Mouse (Mus musculus): ENCODE measurements around the gene Thop1. TPM values are rescaled to one million over a fixed set of nuclear protein-coding genes. Genes with fewer than 3 reads are reported as not detected.

Thop1 gene
- polyA plus RNA-seq, 1 experiment from 2014 or later = 68.1 TPM

DNA sequence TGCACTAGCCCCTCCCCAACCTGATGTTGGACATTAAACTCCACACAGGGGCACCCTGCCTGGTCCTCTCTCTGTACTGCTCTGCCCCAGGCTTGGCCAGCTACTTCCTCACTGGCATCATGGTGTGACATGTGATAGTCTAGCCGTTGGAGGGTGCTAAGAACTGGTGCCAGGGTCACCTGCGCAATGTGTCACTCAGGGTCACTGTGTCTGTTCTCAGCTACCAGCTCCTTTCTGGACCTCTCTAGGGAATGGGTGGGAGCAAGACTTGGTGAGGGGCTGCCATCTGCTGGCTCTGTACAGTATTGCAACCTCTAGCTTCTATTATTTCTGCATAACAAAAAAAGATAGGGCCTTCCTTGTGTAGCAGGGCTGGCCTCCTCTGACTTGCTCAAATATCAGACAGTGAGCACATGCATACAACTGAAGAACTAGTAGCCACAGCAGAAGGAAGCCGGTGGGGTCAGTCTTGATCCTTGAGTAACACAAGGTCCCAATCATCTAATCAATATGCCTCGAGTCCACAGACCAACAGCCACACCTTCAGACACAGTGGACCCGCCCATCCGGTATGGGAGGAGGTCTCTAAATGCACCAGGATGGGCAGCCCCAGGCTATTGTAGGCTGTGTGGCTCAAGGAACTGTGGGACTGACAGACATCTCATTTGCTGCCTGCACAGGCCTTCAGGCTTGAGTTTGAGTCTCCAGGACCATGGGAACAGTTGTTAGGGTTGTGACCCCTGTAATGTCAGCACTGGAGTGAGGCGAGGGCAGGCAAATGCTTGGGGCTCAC, 12.5 kb downstream of the Thop1 start:
- 83% methylated on average over 7 of the region's 7 CpGs for WGBS
- Histone ChIP-seq H3K4me2 (no peak overlapping the region), H3K27ac (no peak overlapping the region), H3K4me1 (replicated peaks) (no peaks in the 10 kb centered on the region), H3K27me3 (no peaks in the 10 kb centered on the region), H3K36me3 (peaks cover 62% of the 10 kb centered on the region), H3K9me3 (no peaks in the 10 kb centered on the region), H3K4me3 (replicated peaks) (no peak overlapping the region), H3K9ac (replicated peaks) (no peak overlapping the region)
- ATAC-seq (ENCODE audit: insufficient number of reproducible peaks, insufficient read depth, low FRiP score, low TSS enrichment, low read depth) = 0 out of 2 replicates have a peak, but pooled peaks have one; percentile 14

- Histone ChIP-seq H3K27me3 (no peaks in the 10 kb centered on the region; the same call in 1 of the 2 replicates), H3K4me1 (replicated peaks) (peaks cover 7% of the 10 kb centered on the region), H3K4me3 (replicated peaks) (no peak overlapping the region), H3K4me2 (no peak overlapping the region), H3K36me3 (peaks cover 15% of the 10 kb centered on the region), H3K27ac (no peak overlapping the region), H3K9me3 (no peaks in the 10 kb centered on the region), H3K9ac (replicated peaks) (no peak overlapping the region)
- 53% methylated on average over 2 of the region's 2 CpGs for WGBS
- no peak for ATAC-seq (ENCODE audit: insufficient number of reproducible peaks, insufficient read depth, low FRiP score, low TSS enrichment, low read depth)
These were observed 17.2 kb downstream of the Thop1 start for GRCm38 (mm10) chr10:81087021-81087420.

- Histone ChIP-seq H3K27ac (no peak overlapping the region), H3K9ac (replicated peaks) (peak overlapping the region; percentile 4; the same call in 1 of the 2 replicates), H3K27me3 (peaks cover 7% of the 10 kb centered on the region; the same call in 1 of the 2 replicates), H3K4me3 (replicated peaks) (no peak overlapping the region), H3K36me3 (no peaks in the 10 kb centered on the region), H3K4me1 (replicated peaks) (peaks cover 7% of the 10 kb centered on the region), H3K9me3 (no peaks in the 10 kb centered on the region), H3K4me2 (no peak overlapping the region)
- no peak for ATAC-seq (ENCODE audit: insufficient number of reproducible peaks, insufficient read depth, low FRiP score, low TSS enrichment, low read depth)
- WGBS = 54% methylated on average over 2 of the region's 2 CpGs
These were observed 19.4 kb downstream of the Thop1 start for GRCm38 (mm10) chr10:81089216-81089615.

GRCm38 (mm10) chr10:81090621-81091020, 20.8 kb downstream of the Thop1 start:
- Histone ChIP-seq H3K4me3 (replicated peaks) (no peak overlapping the region), H3K9ac (replicated peaks) (no peak overlapping the region), H3K4me2 (no peak overlapping the region), H3K4me1 (replicated peaks) (peaks cover 7% of the 10 kb centered on the region), H3K27ac (no peak overlapping the region), H3K36me3 (no peaks in the 10 kb centered on the region), H3K9me3 (no peaks in the 10 kb centered on the region), H3K27me3 (peaks cover 7% of the 10 kb centered on the region; the same call in 1 of the 2 replicates)
- ATAC-seq (ENCODE audit: insufficient number of reproducible peaks, insufficient read depth, low FRiP score, low TSS enrichment, low read depth) = no peak
- 72% methylated on average over 7 of the region's 7 CpGs for WGBS

GRCm38 (mm10) chr10:81092465-81093250, 22.8 kb downstream of the Thop1 start:
- no peaks in the 10 kb centered on the region for H3K36me3 ChIP-seq
- no peak for ATAC-seq (ENCODE audit: insufficient number of reproducible peaks, insufficient read depth, low FRiP score, low TSS enrichment, low read depth)
- no peak overlapping the region for H3K9ac ChIP-seq (replicated peaks)
- H3K4me3 ChIP-seq (replicated peaks) = no peak overlapping the region
- peaks cover 7% of the 10 kb centered on the region for H3K4me1 ChIP-seq (replicated peaks)
- 59% methylated on average over 22 of the region's 22 CpGs for WGBS
- no peak overlapping the region for H3K4me2 ChIP-seq
- H3K27me3 ChIP-seq = peaks cover 7% of the 10 kb centered on the region; the same call in 1 of the 2 replicates
- peaks cover 3% of the 10 kb centered on the region; the same call in 1 of the 2 replicates for H3K9me3 ChIP-seq
- H3K27ac ChIP-seq = no peak overlapping the region

GRCm38 (mm10) chr10:81094931-81095678, 25.3 kb downstream of the Thop1 start:
- H3K4me1 ChIP-seq (replicated peaks) = no peaks in the 10 kb centered on the region
- no peak overlapping the region for H3K4me3 ChIP-seq (replicated peaks)
- no peak for ATAC-seq (ENCODE audit: insufficient number of reproducible peaks, insufficient read depth, low FRiP score, low TSS enrichment, low read depth)
- no peak overlapping the region for H3K27ac ChIP-seq
- peaks cover 7% of the 10 kb centered on the region; the same call in 1 of the 2 replicates for H3K27me3 ChIP-seq
- H3K4me2 ChIP-seq = no peak overlapping the region
- 57% methylated on average over 9 of the region's 9 CpGs for WGBS
- H3K9ac ChIP-seq (replicated peaks) = no peak overlapping the region
- H3K9me3 ChIP-seq = peaks cover 3% of the 10 kb centered on the region; the same call in 1 of the 2 replicates
- no peaks in the 10 kb centered on the region for H3K36me3 ChIP-seq

- Histone ChIP-seq H3K27ac (peak within 1 kb of the TSS; percentile 99), H3K36me3 (peaks cover 31% of the 10 kb centered on the region), H3K4me2 (peak within 1 kb of the TSS; percentile 63), H3K27me3 (no peaks in the 10 kb centered on the region), H3K9ac (replicated peaks) (peak within 1 kb of the TSS; percentile 95), H3K9me3 (no peaks in the 10 kb centered on the region), H3K4me3 (replicated peaks) (peak within 1 kb of the TSS; percentile 94), H3K4me1 (replicated peaks) (peaks cover 21% of the 10 kb centered on the region)
- ATAC-seq (ENCODE audit: insufficient number of reproducible peaks, insufficient read depth, low FRiP score, low TSS enrichment, low read depth) = peak; percentile 85
- WGBS = under 1% methylated on average over 56 of the region's 56 CpGs
These were observed 35.8 kb downstream of the Thop1 start, which contains the start of gene Map2k2 for GRCm38 (mm10) chr10:81105565-81106112. Gene Map2k2, plus strand, starts transcription at chr10:81105915.

DNA sequence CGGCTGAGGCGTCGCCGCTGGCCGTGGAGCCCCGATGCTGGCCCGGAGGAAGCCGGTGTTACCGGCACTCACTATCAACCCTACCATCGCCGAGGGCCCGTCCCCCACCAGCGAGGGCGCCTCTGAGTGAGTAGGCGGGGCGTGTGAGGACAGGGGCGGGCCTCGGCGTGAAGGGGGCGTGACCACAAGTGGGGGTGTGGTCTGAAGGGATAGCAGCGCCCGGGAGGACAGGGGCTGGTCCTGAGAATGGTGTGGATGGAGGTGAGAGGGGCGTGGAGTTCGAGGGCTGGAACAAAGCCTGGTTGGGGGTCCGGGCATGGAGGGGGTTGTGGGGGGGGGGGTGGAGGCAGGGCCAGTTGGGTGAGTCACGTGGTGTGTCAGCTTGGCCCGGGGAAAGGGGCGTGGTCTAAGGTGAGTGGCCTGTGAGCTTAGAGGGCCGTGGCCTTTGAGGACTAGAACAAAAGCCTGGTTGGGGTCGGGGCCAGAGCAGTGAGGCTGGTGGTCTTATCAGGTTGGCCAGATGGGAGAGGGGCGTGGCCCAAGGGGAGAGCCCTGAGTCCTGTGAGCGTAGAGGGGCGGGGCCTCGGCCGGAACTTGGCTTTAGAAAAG, 36.4 kb downstream of the Thop1 start:
- 2% methylated on average over 35 of the region's 35 CpGs for WGBS
- H3K36me3 ChIP-seq = peaks cover 37% of the 10 kb centered on the region
- H3K9ac ChIP-seq (replicated peaks) = peak overlapping the region; percentile 95
- peaks cover 21% of the 10 kb centered on the region for H3K4me1 ChIP-seq (replicated peaks)
- H3K4me3 ChIP-seq (replicated peaks) = peak overlapping the region; percentile 94
- no peaks in the 10 kb centered on the region for H3K27me3 ChIP-seq
- H3K27ac ChIP-seq = peak overlapping the region; percentile 99
- ATAC-seq (ENCODE audit: insufficient number of reproducible peaks, insufficient read depth, low FRiP score, low TSS enrichment, low read depth) = peak; percentile 82
- H3K4me2 ChIP-seq = peak overlapping the region; percentile 63
- no peaks in the 10 kb centered on the region for H3K9me3 ChIP-seq

- H3K4me3 ChIP-seq (replicated peaks) = no peak overlapping the region
- WGBS = 91% methylated on average over 6 of the region's 6 CpGs
These were observed 43.1 kb downstream of the Thop1 start for GRCm38 (mm10) chr10:81112946-81113345.

GRCm38 (mm10) chr10:81119625-81120024, 49.8 kb downstream of the Thop1 start:
- Histone ChIP-seq H3K36me3 (peaks cover 98% of the 10 kb centered on the region), H3K9ac (replicated peaks) (no peak overlapping the region), H3K4me2 (no peak overlapping the region), H3K4me3 (replicated peaks) (no peak overlapping the region), H3K27ac (no peak overlapping the region), H3K9me3 (no peaks in the 10 kb centered on the region), H3K27me3 (no peaks in the 10 kb centered on the region), H3K4me1 (replicated peaks) (no peaks in the 10 kb centered on the region)
- no peak for ATAC-seq (ENCODE audit: insufficient number of reproducible peaks, insufficient read depth, low FRiP score, low TSS enrichment, low read depth)
- 94% methylated on average over 10 of the region's 10 CpGs for WGBS

More at GRCm38 (mm10) chr10:81112946-81113345, 43.1 kb downstream of the Thop1 start:
- Histone ChIP-seq H3K36me3 (peaks cover 95% of the 10 kb centered on the region), H3K4me1 (replicated peaks) (no peaks in the 10 kb centered on the region), H3K9ac (replicated peaks) (no peak overlapping the region), H3K27ac (no peak overlapping the region), H3K9me3 (no peaks in the 10 kb centered on the region), H3K27me3 (no peaks in the 10 kb centered on the region), H3K4me2 (no peak overlapping the region)
- ATAC-seq (ENCODE audit: insufficient number of reproducible peaks, insufficient read depth, low FRiP score, low TSS enrichment, low read depth) = no peak

All from limb, embryonic 12.5 days (tissue).